Mouse (Mus musculus) lung, embryonic 15.5 days (tissue): Measurements from ENCODE around the gene Zer1. TPM values are rescaled to one million over a fixed set of nuclear protein-coding genes. Genes with fewer than 3 reads are reported as not detected.
A peak's percentile ranks its signal among the peaks of the same experiment; 100 is the strongest.

Experiments used
- ATAC-seq: fragments of 200-750 bp; cut with Nextera tagmentation; 2 replicates; pipeline ENCODE4 v1.8.0; 2017; ENCODE audit warnings: moderate number of reproducible peaks, borderline replicate concordance; ENCODE audit not compliant: low FRiP score, low TSS enrichment; ENCODE audit errors: extremely low read depth
- H3K27ac ChIP-seq: fragments of 300-500 bp; sonication (generic); 2 replicates; pipeline ENCODE4 v1.5.1; 2015; ENCODE audit warnings: moderate library complexity, mild to moderate bottlenecking, inconsistent platforms
- H3K27me3 ChIP-seq: fragments of 300-500 bp; sonication (generic); 2 replicates; pipeline ENCODE4 v1.6.1; 2015; ENCODE audit warnings: inconsistent platforms
- H3K36me3 ChIP-seq: fragments of 300-500 bp; sonication (generic); 2 replicates; pipeline ENCODE4 v1.6.1; 2015; ENCODE audit warnings: inconsistent platforms
- H3K4me1 ChIP-seq: fragments of 300-500 bp; sonication (generic); 2 replicates; pipeline ENCODE4 v1.6.1; 2015; ENCODE audit warnings: inconsistent platforms
- H3K4me2 ChIP-seq: fragments of 300-500 bp; sonication (generic); 2 replicates; pipeline ENCODE4 v1.6.1; 2015; ENCODE audit warnings: inconsistent platforms, mild to moderate bottlenecking, moderate library complexity
- H3K4me3 ChIP-seq: fragments of 300-500 bp; sonication (generic); 2 replicates; pipeline ENCODE4 v1.5.1; 2015; ENCODE audit warnings: mild to moderate bottlenecking, inconsistent platforms
- H3K9ac ChIP-seq: fragments of 300-500 bp; sonication (generic); 2 replicates; pipeline ENCODE4 v1.6.1; 2015; ENCODE audit warnings: inconsistent platforms
- H3K9me3 ChIP-seq: fragments of 300-500 bp; sonication (generic); 2 replicates; pipeline ENCODE4 v1.6.1; 2016; ENCODE audit warnings: inconsistent platforms
- WGBS: fragments of 180-500 bp; shearing (Covaris S2); methylation state at CpG from one replicate; pipeline ENCODE4 v1.1.7; 2015; 5-methylcytosine and 5-hydroxymethylcytosine counted together
- polyA plus RNA-seq: library from polyadenylated mRNA; unstranded; fragments of >200 nt; fragmentation: Nextera tagmentation; extraction: Ambion mirVana; gene quantifications from 2 replicates; pipeline ENCODE4 v1.2.1, GENCODE M21; 2015

Zer1 gene
- polyA plus RNA-seq, 1 experiment from 2014 or later: 8.1 TPM

DNA sequence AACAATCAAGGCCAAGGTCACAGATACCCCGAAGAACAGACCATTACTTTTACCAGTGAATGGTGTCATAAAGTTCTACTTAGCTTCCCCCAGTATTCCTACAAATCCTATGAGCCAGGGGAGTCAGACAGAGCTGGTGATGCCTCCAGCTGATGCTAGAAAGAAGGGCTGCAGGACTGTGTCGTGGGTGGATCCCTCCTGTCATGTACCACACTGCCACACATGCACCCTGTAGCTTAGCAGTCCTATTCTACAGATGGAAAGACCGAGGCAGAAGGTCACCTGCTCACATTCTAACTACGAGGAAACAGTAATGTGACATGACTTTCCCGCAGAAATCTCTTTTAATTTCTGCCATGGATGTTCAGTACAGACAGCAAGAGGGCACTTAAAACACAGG lies 1.6 kb downstream of the Zer1 start:
- no peak overlapping the region for H3K9ac ChIP-seq
- 82% methylated on average over 5 of the region's 5 CpGs for WGBS
- ATAC-seq: no peak
- peak overlapping the region; percentile 80 for H3K4me2 ChIP-seq
- H3K27ac ChIP-seq: no peak overlapping the region
- H3K4me3 ChIP-seq: no peak overlapping the region
- H3K27me3 ChIP-seq: no peaks in the 10 kb centered on the region
- peaks cover 15% of the 10 kb centered on the region for H3K4me1 ChIP-seq
- no peaks in the 10 kb centered on the region for H3K9me3 ChIP-seq
- H3K36me3 ChIP-seq: no peaks in the 10 kb centered on the region

GRCm38 (mm10) chr2:30120269-30120668 lies 4.1 kb downstream of the Zer1 start:
- Histone ChIP-seq H3K9ac (no peak overlapping the region), H3K4me2 (no peak overlapping the region), H3K9me3 (no peaks in the 10 kb centered on the region), H3K36me3 (no peaks in the 10 kb centered on the region), H3K4me1 (peaks cover 15% of the 10 kb centered on the region), H3K27me3 (no peaks in the 10 kb centered on the region), H3K4me3 (no peak overlapping the region), H3K27ac (no peak overlapping the region)
- no peak for ATAC-seq
- WGBS: 81% methylated on average over 4 of the region's 4 CpGs

GRCm38 (mm10) chr2:30119641-30120051 lies 4.7 kb downstream of the Zer1 start:
- H3K9ac ChIP-seq: no peak overlapping the region
- 48% methylated on average over 6 of the region's 6 CpGs for WGBS
- H3K4me2 ChIP-seq: no peak overlapping the region
- H3K4me1 ChIP-seq: peaks cover 9% of the 10 kb centered on the region
- no peak overlapping the region for H3K27ac ChIP-seq
- no peaks in the 10 kb centered on the region for H3K27me3 ChIP-seq
- no peak overlapping the region for H3K4me3 ChIP-seq
- no peaks in the 10 kb centered on the region for H3K36me3 ChIP-seq
- no peaks in the 10 kb centered on the region for H3K9me3 ChIP-seq
- ATAC-seq: no peak

- H3K4me1 ChIP-seq: no peaks in the 10 kb centered on the region
- no peak overlapping the region for H3K4me3 ChIP-seq
- H3K9me3 ChIP-seq: no peaks in the 10 kb centered on the region
- H3K27me3 ChIP-seq: no peaks in the 10 kb centered on the region
- H3K4me2 ChIP-seq: no peak overlapping the region
- peaks cover 32% of the 10 kb centered on the region for H3K36me3 ChIP-seq
- H3K9ac ChIP-seq: no peak overlapping the region
- ATAC-seq: 0 out of 2 replicates have a peak, but pooled peaks have one; percentile 23
- WGBS: 87% methylated on average over 5 of the region's 5 CpGs
- H3K27ac ChIP-seq: no peak overlapping the region
Observed at GRCm38 (mm10) chr2:30112564-30112963, 11.8 kb downstream of the Zer1 start.

DNA sequence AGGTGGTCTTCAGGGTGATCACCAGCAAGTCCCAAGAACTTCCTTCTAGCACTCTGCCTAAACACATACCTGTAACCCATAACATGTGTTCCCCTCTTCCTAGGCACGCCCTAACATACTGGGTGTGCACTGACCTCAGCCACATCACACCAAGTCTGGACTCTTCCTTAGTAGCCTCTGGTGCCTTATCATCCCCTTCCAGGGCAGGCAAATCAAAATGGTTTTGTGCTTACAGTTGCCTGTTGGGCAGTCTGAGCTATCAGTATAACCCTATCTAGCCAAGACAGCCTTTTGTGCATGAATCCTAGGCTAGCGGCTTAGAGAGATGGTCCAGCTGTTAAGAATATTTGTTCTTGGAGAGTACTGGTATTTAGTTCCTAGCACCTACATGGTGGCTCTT lies 12.9 kb downstream of the Zer1 start:
- Histone ChIP-seq H3K36me3 (peaks cover 36% of the 10 kb centered on the region), H3K27ac (no peak overlapping the region)
- WGBS: 86% methylated on average over 2 of the region's 2 CpGs

DNA sequence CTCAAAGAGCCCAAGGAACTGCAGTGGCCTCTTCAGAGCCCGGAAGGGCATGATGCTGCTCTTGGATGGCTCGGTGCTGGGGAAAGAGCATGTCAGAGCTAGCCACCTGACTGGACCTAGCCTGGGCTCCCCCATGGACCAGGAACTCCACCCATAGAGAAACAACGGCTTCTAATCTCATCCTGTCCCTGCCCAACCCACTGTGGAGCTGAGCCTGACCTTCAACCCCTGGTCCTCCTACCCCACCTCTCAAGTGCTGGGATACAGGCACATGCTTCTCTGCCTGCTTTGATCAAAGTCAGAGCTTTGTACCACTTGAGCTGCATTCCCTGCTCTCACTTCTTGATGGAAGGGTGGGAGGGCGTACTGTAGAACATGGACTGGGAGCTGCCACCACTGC lies 16.1 kb downstream of the Zer1 start:
- Histone ChIP-seq H3K4me2 (no peak overlapping the region), H3K36me3 (peaks cover 40% of the 10 kb centered on the region), H3K27ac (no peak overlapping the region), H3K9me3 (no peaks in the 10 kb centered on the region), H3K4me3 (no peak overlapping the region), H3K4me1 (no peaks in the 10 kb centered on the region), H3K9ac (no peak overlapping the region), H3K27me3 (no peaks in the 10 kb centered on the region)
- ATAC-seq: no peak
- WGBS: 76% methylated on average over 4 of the region's 4 CpGs

More for the DNA sequence above, 12.9 kb downstream of the Zer1 start:
- ATAC-seq: no peak
- no peaks in the 10 kb centered on the region for H3K27me3 ChIP-seq
- no peaks in the 10 kb centered on the region for H3K4me1 ChIP-seq
- no peak overlapping the region for H3K4me3 ChIP-seq
- no peaks in the 10 kb centered on the region for H3K9me3 ChIP-seq
- H3K4me2 ChIP-seq: no peak overlapping the region
- no peak overlapping the region for H3K9ac ChIP-seq

DNA sequence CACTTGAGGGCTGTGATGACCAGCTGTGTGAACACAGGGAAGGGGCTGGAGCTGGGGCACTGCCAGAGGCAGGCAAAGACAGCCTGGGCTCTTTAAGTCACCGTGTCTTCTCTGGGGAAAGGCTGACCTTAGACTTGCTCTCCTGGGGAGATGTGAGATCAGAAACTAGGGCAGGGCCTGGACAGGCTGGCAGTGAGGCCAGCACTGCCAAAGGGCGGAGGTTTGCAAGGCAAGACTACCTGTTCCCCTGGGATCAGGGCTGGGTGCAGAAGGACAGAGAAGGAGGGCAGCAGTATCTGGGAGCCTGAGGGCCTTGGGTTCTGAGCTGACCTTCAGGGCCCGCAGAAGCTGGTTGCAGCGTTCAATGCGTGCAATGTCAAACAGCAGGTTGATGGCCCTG lies 16.7 kb downstream of the Zer1 start:
- H3K9me3 ChIP-seq: no peaks in the 10 kb centered on the region
- ATAC-seq: no peak
- no peak overlapping the region for H3K4me2 ChIP-seq
- no peak overlapping the region for H3K4me3 ChIP-seq
- 93% methylated on average over 5 of the region's 5 CpGs for WGBS
- H3K36me3 ChIP-seq: peaks cover 43% of the 10 kb centered on the region
- no peak overlapping the region for H3K27ac ChIP-seq
- no peaks in the 10 kb centered on the region for H3K27me3 ChIP-seq
- no peak overlapping the region for H3K9ac ChIP-seq
- no peaks in the 10 kb centered on the region for H3K4me1 ChIP-seq

- Histone ChIP-seq H3K36me3 (peaks cover 46% of the 10 kb centered on the region), H3K9me3 (no peaks in the 10 kb centered on the region), H3K4me1 (no peaks in the 10 kb centered on the region), H3K4me3 (no peak overlapping the region), H3K9ac (no peak overlapping the region), H3K4me2 (no peak overlapping the region), H3K27ac (no peak overlapping the region), H3K27me3 (no peaks in the 10 kb centered on the region)
- no peak for ATAC-seq
Observed at GRCm38 (mm10) chr2:30106364-30106763, 18.0 kb downstream of the Zer1 start.

DNA sequence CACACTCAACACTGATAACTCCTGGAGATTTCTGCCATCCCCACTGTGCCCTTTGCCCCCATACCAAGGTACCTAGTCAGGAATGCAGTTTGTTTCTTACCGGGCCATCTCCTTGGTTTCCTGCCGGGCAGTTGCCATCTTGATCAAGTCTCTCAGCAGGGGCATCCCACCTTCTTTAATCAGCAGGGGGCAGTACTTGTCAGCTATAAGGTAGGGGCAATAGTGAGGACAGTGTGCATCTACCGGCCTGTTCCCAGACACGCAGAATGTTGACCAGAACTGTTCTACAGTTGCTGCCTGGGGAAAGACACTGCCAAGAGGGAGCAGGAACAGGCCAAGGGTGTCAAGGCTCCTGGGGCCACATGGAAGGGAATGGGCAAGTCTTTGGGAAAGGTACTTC lies 24.2 kb downstream of the Zer1 start:
- no peak overlapping the region for H3K4me2 ChIP-seq
- ATAC-seq: no peak
- no peak overlapping the region for H3K27ac ChIP-seq
- H3K36me3 ChIP-seq: peaks cover 28% of the 10 kb centered on the region
- H3K27me3 ChIP-seq: no peaks in the 10 kb centered on the region
- H3K4me3 ChIP-seq: no peak overlapping the region
- 52% methylated on average over 4 of the region's 4 CpGs for WGBS
- no peaks in the 10 kb centered on the region for H3K4me1 ChIP-seq
- no peaks in the 10 kb centered on the region for H3K9me3 ChIP-seq
- no peak overlapping the region for H3K9ac ChIP-seq

DNA sequence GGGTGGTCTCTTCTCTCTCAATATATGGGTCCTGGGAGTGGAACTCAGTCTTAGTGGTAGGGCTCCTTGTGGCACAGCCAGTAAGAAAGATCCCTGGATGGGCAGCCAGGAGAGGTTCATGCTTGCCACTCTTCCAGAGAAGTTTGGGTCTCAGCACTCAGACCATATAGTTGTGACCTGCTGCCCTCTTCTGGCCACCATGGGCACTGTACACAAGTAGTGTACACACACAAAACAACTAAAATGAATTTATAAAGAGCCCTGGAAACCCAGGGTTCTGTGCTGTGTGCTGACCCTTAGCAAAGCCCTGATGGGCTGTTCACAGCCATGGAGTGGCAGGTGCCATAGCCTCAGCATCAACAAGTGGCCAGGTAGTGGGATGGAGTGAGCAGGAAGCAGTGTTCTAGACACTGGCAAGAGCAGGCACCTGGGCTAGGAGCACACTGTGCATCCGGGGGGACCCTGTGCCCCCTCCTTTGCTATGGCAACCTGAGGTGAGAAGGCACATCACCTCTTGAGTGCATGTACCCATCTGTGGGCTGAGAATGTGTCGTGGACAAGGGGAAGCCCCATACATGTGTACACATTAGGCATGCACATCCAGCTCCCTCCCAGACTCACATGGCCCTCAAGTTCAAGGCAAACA lies 28.4 kb downstream of the Zer1 start:
- WGBS: 69% methylated on average over 2 of the region's 2 CpGs
- no peak overlapping the region for H3K4me3 ChIP-seq
- no peak for ATAC-seq

DNA sequence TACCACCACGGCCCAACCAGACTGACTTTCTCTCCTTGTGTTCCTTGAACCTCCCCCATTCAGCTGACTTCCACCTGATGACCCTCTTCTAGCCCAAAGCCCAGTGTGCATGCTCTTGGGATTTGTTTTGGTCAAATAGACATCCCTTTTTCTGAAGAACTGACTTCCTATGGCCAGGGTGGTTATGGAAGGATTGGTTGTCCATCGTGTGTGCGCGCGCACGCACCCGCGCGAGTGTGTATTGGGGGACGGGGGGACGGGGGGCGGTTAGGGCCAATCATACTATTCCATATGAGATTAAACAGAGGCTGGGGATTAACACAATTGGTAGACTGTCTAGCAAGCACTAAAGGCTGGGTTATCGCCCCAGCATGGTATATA lies 30.2 kb downstream of the Zer1 start:
- Histone ChIP-seq H3K9ac (peak overlapping the region; percentile 70), H3K4me2 (peak overlapping the region; percentile 91), H3K27me3 (no peaks in the 10 kb centered on the region), H3K36me3 (peaks cover 11% of the 10 kb centered on the region; the same call in 1 of the 2 replicates), H3K4me1 (peaks cover 16% of the 10 kb centered on the region), H3K27ac (peak overlapping the region; percentile 73), H3K4me3 (peak overlapping the region; percentile 78), H3K9me3 (no peaks in the 10 kb centered on the region)
- ATAC-seq: no peak; the same call in 1 of the 2 replicates
- under 1% methylated on average over 13 of the region's 13 CpGs for WGBS

More for the DNA sequence above, 28.4 kb downstream of the Zer1 start:
- no peaks in the 10 kb centered on the region for H3K9me3 ChIP-seq
- no peak overlapping the region for H3K27ac ChIP-seq
- H3K27me3 ChIP-seq: no peaks in the 10 kb centered on the region
- H3K4me1 ChIP-seq: peaks cover 16% of the 10 kb centered on the region
- H3K9ac ChIP-seq: no peak overlapping the region
- H3K36me3 ChIP-seq: peaks cover 14% of the 10 kb centered on the region
- H3K4me2 ChIP-seq: no peak overlapping the region

DNA sequence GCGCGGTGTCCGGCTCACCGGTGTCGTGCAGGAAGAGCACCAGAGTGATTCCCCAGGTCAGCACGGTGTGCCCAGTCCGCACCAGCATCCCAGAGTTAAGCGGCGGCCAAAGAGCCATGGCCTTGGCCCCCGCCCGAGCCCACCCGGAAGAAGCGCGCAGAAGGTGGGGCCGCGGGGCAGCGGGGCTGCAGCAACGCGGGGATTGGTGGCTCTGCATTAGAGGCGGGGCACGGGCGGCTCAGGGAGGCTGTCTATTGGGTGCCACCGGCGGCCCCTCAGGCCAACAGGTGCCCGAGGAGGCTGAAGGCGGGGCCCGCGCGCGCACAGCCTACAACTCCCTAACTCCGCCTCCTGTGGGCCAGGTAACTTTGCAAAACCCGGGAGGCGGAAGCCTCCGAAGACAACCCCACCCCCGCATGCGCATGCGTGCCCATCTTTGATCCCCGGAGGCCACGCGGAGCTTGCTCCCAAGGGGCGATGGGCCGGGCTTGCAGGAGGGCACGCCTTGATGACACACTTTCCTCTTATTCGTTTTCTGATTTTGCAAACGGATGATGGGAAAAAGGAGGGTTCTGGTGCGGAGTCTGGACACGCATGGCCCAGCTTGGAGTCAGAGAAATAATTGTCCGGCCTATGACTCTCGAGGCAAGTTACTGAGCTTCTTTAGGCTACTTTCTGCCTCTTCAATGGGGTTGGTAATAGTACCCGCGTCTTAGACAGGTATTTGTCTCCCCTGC lies 30.7 kb downstream of the Zer1 start, which contains the start of gene Zdhhc12:
Zdhhc12 (minus strand) TSS at position 178 of the 737 bp plus-strand sequence.
- H3K4me2 ChIP-seq: peak within 1 kb of the TSS; percentile 91
- H3K27ac ChIP-seq: peak within 1 kb of the TSS; percentile 73
- H3K9me3 ChIP-seq: no peaks in the 10 kb centered on the region
- peak within 1 kb of the TSS; percentile 78 for H3K4me3 ChIP-seq
- under 1% methylated on average over 51 of the region's 51 CpGs for WGBS
- peak; percentile 98 for ATAC-seq
- H3K9ac ChIP-seq: peak within 1 kb of the TSS; percentile 76
- peaks cover 16% of the 10 kb centered on the region for H3K4me1 ChIP-seq
- H3K27me3 ChIP-seq: no peaks in the 10 kb centered on the region
- peaks cover 11% of the 10 kb centered on the region; the same call in 1 of the 2 replicates for H3K36me3 ChIP-seq
